Mouse (Mus musculus) cerebellum, adult 2 months (tissue): ENCODE results near the gene Mis18bp1.

ENCODE experiments used
- CTCF ChIP-seq: fragments of 200-500 bp; IDR thresholded peaks from 2 replicates; pipeline ENCODE4 v1.5.1; 2011; ENCODE audit warnings: low read depth, mild to moderate bottlenecking, control low read depth, low read length, moderate library complexity, borderline replicate concordance; ENCODE audit not compliant: insufficient read depth
- POLR2A ChIP-seq: fragments of 200-500 bp; IDR thresholded peaks from 2 replicates; pipeline ENCODE4 v1.6.1; 2011; ENCODE audit warnings: low read length, control low read depth, borderline replicate concordance; ENCODE audit not compliant: insufficient read depth

DNA sequence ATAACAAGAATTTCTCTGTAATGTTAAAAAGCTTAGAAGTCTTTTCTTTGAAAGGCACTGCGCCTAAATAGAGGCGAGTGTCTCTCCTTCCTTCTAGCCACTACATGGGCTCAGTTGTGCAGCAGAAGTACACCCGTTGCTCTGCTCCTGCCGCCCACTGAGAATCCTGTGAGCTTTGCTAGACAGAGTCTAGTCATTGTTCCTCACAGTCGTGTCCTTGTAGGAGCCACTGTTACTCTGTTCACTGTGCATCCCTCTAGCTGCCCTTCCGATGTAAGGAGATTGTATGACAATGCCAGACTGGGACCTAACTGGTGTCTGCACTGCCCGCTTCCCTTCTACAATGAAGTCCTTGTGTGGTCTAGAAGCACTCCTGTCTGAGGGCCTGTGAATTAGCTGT lies 53.4 kb downstream of the Mis18bp1 start:
- TF ChIP-seq POLR2A (no peak), CTCF (no peak)
